Mouse (Mus musculus): ENCODE measurements around the gene 9330182L06Rik.

Gene 9330182L06Rik

GRCm38 (mm10) chr5:9364937-9365336, 99.0 kb downstream of the 9330182L06Rik start:
- DNase-seq, result no peak

DNA sequence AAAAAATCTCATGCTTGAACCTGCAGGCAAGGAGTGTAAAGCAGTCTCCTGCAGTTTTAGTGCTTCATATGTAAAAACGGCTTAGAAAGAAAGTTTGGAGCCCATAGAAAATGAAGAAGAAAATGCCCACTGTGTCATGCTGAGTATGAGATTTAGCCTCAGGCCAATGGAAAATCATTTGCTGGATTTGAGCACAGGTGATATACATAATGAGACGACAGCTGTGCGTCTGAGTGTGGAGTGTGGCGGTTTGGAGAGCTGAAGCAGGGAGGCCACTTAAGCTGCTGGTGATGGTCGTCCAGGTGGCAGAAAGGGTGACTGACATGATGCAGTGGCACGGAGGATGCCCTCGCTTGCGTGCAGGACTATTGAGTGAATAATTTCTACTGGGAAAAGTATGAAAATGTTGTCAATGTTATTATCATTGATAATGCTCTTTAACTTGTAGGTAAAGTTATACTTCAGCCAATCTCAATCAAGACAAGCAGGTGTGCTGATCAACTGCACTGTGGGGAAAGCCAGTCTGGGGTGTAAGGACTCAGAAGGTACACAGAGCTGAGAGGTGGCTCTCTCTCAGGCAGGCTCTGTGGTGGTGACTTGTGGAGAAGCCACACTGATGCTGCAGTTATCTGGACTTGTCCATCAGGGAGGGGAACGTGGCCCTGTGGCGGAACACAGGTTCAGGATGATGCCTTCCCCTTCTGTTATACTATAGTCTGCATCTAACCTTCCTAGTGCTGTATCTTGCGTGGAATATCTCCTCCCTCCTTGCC, 102.2 kb downstream of the 9330182L06Rik start:
- DNase-seq, result no peak

GRCm38 (mm10) chr5:9371127-9371526, 105.2 kb downstream of the 9330182L06Rik start:
- no peak for DNase-seq

DNA sequence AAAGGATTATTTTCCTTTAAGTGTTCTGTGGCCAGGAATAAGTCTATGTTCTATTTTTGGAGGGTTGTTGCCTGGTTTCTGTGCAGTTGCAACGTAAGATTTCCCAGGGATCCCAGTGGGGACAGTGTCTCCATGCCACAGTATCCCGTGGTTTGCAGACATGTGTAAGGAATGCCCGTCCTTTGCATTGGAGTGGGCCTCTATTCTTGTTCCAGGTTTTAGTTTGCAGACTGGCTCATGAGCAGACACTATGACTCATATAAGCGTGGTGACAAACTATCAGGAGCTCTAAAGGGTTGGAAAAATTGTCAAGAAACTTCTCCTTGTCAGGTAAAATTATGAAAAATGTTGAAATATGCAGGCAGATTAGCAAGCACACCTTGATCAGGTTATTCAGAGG, 107.4 kb downstream of the 9330182L06Rik start:
- DNase-seq, result no peak

- peak; percentile 85 for DNase-seq
These were observed 124.0 kb downstream of the 9330182L06Rik start for GRCm38 (mm10) chr5:9389968-9390367.

GRCm38 (mm10) chr5:9391858-9392393, 126.0 kb downstream of the 9330182L06Rik start:
- no peak for DNase-seq

GRCm38 (mm10) chr5:9417098-9417497, 151.2 kb downstream of the 9330182L06Rik start:
- peak; percentile 70 for DNase-seq

- no peak for DNase-seq
These were observed 151.9 kb downstream of the 9330182L06Rik start for GRCm38 (mm10) chr5:9417802-9418201.

DNA sequence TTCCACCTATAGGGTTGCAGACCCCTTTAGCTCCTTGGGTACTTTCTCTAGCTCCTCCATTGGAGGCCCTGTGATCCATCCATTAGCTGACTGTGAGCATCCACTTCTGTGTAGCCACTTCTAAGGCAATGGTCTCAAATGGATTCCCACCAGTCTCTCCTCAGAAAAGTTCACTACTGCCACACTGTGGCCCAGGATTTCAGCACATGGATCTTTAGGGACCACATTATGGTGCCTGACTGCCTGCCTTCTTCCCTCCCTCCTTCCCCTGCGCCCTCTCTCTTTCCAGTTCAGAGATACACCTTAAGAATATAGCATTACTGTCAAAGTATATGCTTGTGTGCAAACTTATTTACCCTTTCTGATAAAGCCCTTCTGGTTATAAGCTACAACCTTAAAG, 154.0 kb downstream of the 9330182L06Rik start:
- peak; percentile 56 for DNase-seq

GRCm38 (mm10) chr5:9424464-9424863, 158.5 kb downstream of the 9330182L06Rik start:
- no peak for DNase-seq

- DNase-seq, result no peak
These were observed 161.2 kb downstream of the 9330182L06Rik start for GRCm38 (mm10) chr5:9427165-9427564.

DNA sequence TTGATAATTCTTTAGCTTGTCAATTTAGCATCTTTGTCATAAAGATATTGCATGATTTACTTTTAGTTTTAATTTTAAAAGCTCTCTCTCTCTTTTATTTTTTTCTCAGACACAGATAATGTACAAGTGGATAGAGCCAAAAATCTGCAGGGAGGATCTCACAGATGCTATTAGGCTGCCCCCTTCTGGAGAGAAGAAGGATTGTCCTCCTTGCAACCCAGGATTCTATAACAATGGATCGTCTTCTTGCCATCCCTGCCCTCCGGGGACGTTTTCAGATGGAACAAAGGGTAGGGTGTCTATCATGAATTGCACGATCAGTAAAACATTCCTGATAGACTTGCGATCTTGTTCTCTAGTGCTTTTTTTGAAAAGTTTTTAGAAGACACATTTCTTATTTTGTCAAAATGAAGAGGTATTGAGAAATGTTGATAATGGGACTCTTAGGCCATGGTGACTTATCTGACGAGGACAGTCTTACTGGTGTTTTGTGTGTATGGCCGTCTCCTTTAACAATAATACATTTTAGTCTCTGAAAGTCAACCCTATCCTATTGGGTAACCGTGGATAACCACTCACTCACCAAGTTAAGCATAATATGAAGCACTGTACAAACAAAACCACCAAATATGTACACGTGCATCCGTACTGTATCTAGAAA, 161.8 kb downstream of the 9330182L06Rik start:
- no peak for DNase-seq

GRCm38 (mm10) chr5:9428728-9429127, 162.8 kb downstream of the 9330182L06Rik start:
- no peak for DNase-seq

DNA sequence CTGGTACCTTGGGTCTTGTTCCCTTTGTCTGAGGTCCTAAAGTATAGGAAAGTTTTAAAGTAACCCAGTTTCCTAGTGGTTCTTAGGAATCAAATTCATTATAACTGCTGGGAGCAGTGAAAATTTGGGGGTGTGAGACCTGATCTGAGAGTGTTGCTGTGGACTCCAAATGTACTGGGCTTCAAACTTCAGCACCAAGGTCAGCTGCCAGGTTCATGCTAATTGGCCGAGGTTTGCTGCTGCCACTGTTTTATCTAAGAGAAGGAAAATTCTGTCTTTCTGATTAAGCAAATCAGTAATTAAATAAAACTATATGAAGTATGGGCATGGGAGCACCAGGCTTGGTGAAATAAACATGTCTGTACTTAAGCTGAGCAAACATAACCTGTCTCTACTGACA, 180.2 kb downstream of the 9330182L06Rik start:
- DNase-seq, result no peak

DNA sequence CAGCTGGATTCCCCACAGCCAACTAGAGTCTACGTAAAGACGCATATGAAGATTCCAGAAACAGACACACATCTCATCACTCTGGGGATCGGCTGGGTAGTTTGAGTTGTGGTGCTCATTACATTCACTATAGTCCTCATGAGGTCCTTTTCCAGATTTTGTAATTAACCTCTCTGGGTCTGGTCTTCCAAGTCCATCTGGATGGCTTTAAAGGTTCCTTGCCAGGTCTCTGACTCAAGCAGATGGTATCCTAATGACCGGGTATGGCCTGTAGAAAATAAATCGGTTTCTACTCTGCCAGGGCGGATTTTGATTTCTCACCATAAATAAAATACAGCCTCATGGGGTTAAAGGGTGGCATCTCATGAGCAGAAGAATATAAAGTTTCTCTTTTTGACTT, 183.0 kb downstream of the 9330182L06Rik start:
- DNase-seq, result no peak

DNA sequence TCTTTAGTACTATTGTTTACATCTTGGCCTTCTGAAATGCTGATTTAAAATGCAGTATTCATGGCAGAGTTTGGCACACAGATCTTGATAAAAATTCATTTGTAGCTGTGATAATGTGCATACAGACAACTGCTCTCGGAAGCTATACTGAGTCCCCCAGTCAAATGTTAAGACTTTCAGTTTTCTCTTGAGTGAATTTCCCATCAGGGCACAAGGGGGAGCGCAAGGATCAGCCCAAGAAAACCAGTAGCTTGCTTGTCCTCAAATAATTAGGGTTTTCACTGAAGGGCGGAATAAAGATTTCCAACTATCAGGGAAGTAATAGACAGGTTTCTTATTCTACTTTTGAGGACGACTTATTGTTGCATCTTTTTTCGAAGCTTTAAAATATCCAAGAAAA, 183.7 kb downstream of the 9330182L06Rik start:
- DNase-seq, result no peak

DNA sequence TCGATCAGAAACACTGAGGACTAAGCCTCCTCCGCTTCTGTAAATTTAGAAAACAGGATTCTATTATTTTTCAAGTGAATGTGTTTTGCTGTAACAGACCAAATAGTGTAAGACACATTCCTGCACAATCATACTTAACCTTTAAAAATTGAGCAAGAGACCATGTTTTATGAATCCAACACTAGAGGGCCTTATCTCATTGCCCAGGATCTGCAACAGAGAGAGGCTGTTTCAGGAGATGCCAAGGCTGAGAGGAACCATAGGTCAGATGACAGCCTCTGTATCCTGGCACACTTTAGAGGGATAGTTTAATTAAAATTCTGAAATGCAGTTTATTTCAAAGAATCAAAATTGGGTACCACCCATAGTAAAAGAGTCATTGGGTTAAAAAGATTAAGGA, 187.4 kb downstream of the 9330182L06Rik start:
- DNase-seq, result no peak

GRCm38 (mm10) chr5:9477587-9477986, 211.7 kb downstream of the 9330182L06Rik start:
- DNase-seq, result no peak

DNA sequence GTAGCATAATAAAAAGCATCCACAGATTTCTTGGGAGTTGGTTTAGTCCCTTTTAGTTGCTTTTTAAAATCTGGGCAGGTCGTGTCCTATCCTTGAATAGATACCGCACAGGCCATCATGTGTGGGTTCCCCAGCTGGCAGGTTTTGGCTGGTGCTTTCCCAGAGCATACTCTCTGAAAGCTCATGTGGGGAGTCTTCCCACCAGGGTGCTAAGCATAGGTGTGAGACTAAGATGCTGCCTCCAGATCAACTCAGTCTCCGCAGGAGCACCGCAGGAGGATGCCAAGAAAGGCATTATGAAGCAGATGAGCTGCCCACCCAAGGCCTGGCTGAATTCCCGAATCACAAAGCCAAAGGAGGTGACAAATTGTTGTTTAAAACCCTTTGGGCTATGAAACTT, 229.5 kb downstream of the 9330182L06Rik start:
- peak; percentile 67 for DNase-seq

GRCm38 (mm10) chr5:9497235-9497634, 231.3 kb downstream of the 9330182L06Rik start:
- DNase-seq, result peak; percentile 54

GRCm38 (mm10) chr5:9511027-9511426, 245.1 kb downstream of the 9330182L06Rik start:
- DNase-seq, result no peak

- no peak for DNase-seq
These were observed 259.6 kb downstream of the 9330182L06Rik start for GRCm38 (mm10) chr5:9525507-9525906.

Measured in heart, adult 11 months (tissue).